Mouse (Mus musculus): Measurements from ENCODE around the gene Bbs9. TPM values are rescaled to one million over a fixed set of nuclear protein-coding genes. Genes with fewer than 3 reads are reported as not detected.

Gene Bbs9
- polyA plus RNA-seq, 1 experiment, result 12.7 TPM

DNA sequence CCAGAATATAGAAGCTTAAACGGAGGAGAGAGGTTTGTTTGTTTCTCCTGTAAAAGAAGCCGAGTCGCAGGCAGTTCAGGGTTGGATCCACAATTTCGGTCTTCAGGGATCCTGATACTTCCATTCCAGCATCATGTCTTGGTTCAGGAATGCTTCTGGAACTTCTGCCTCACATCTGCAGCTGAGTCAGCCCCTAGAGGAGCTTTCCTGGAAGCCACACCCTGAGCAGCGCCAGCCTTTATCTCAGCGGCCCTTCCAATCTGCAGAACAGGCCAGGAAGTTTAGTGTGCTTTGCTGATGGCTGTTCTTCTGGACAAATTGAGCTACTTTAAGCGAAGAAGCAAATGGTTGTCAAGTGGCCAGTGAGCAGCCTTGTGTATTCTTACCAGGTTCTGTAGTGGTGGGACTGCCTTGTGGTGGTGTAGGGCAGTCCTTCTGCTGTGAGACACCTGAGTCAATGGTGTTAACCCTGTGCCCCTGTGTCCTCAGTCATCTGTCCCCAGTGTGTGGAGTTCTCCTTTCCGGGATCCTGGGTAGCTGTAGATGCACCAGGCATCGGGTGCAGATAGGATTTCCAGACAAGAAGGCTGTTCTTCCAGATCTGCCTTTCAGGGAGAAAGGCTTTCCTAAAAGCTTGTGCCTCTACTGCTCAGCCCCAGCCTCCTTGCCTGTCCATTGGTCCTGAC is 157.4 kb downstream of the Bbs9 start:
- H3K36me3 ChIP-seq (ENCODE audit: control insufficient read depth, insufficient read depth, low read length), result no peaks in the 10 kb centered on the region
- H3K4me1 ChIP-seq (ENCODE audit: control insufficient read depth, insufficient read depth, low read length), result no peaks in the 10 kb centered on the region
- no peaks in the 10 kb centered on the region for H3K27me3 ChIP-seq (replicated peaks; ENCODE audit: control insufficient read depth, insufficient read depth, low read length)
- TF ChIP-seq CTCF (conservative IDR thresholded peaks at IDR 0.05; ENCODE audit: insufficient read depth, insufficient read length, low read depth, low read length), result no peak
- TF ChIP-seq POLR2A (IDR thresholded peaks at IDR 0.05; ENCODE audit: low read depth, low read length), result no peak
- no peak for DNase-seq
- WGBS, result 88% methylated on average over 9 of the region's 9 CpGs
- H3K4me3 ChIP-seq (ENCODE audit: insufficient read depth, low read depth, low read length), result no peak overlapping the region
- no peak overlapping the region for H3K27ac ChIP-seq (ENCODE audit: insufficient read depth, low read depth, low read length)

DNA sequence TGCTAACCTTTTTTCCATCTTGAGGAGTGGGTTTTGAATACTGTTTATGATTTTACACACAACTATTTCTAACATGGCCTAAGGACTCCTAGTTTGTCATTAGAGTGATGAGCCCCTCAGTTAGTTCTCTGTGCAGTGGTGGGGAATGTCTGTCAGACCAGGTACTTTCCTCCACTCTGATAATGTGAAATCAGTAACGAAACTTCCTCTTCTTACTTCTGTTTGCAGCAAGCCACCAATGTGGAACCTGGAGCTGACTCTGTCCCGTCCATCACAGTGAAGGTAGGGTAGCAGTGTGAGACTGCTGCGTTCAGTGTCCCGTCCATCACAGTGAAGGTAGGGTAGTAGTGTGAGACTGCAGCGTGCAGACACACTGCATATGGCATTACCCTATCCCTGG is 163.0 kb downstream of the Bbs9 start:
- WGBS, result 90% methylated on average over 5 of the region's 5 CpGs
- Histone ChIP-seq H3K27ac (ENCODE audit: insufficient read depth, low read depth, low read length) (no peak overlapping the region), H3K36me3 (ENCODE audit: control insufficient read depth, insufficient read depth, low read length) (no peaks in the 10 kb centered on the region), H3K4me1 (ENCODE audit: control insufficient read depth, insufficient read depth, low read length) (no peaks in the 10 kb centered on the region), H3K4me3 (ENCODE audit: insufficient read depth, low read depth, low read length) (no peak overlapping the region), H3K27me3 (replicated peaks; ENCODE audit: control insufficient read depth, insufficient read depth, low read length) (no peaks in the 10 kb centered on the region)
- TF ChIP-seq CTCF (conservative IDR thresholded peaks at IDR 0.05; ENCODE audit: insufficient read depth, insufficient read length, low read depth, low read length) (no peak), POLR2A (IDR thresholded peaks at IDR 0.05; ENCODE audit: low read depth, low read length) (no peak)
- no peak for DNase-seq

GRCm38 (mm10) chr9:22640683-22641431 is 165.3 kb downstream of the Bbs9 start:
- H3K4me1 ChIP-seq (ENCODE audit: control insufficient read depth, insufficient read depth, low read length), result no peaks in the 10 kb centered on the region
- no peak for TF ChIP-seq CTCF (conservative IDR thresholded peaks at IDR 0.05; ENCODE audit: insufficient read depth, insufficient read length, low read depth, low read length)
- TF ChIP-seq POLR2A (IDR thresholded peaks at IDR 0.05; ENCODE audit: low read depth, low read length), result no peak
- no peak overlapping the region for H3K4me3 ChIP-seq (ENCODE audit: insufficient read depth, low read depth, low read length)
- H3K27me3 ChIP-seq (replicated peaks; ENCODE audit: control insufficient read depth, insufficient read depth, low read length), result no peaks in the 10 kb centered on the region
- H3K27ac ChIP-seq (ENCODE audit: insufficient read depth, low read depth, low read length), result no peak overlapping the region; the same call in 1 of the 2 replicates
- H3K36me3 ChIP-seq (ENCODE audit: control insufficient read depth, insufficient read depth, low read length), result no peaks in the 10 kb centered on the region
- peak; percentile 8 for DNase-seq
- WGBS, result 29% methylated on average over 13 of the region's 13 CpGs

DNA sequence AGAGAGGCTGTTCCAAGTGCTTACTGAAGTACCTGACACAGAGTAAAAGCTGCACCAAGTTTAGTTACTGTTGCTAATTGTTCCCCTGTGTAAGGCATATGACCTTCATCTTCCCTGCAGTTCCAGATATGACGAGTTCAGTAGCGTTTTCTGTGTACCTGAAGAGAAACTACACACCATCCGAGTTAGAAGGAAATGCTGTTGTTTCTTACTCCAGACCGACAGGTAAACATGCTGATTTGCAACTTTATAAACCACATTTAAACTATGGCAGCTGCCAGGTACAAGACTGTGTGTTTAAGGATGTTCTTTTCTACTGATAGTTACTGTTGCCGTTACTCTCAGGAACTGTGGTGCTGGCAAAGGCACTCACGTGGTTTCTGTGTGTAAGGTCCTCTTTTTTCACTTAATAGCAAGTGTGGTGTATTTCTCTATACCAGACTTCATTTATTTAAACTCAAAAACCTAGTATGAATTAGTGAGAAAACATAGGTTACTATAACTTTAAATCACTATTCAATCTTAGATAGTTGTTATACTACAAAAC is 170.4 kb downstream of the Bbs9 start:
- Histone ChIP-seq H3K4me3 (ENCODE audit: insufficient read depth, low read depth, low read length) (no peak overlapping the region), H3K27me3 (replicated peaks; ENCODE audit: control insufficient read depth, insufficient read depth, low read length) (no peaks in the 10 kb centered on the region), H3K36me3 (ENCODE audit: control insufficient read depth, insufficient read depth, low read length) (no peaks in the 10 kb centered on the region), H3K27ac (ENCODE audit: insufficient read depth, low read depth, low read length) (no peak overlapping the region), H3K4me1 (ENCODE audit: control insufficient read depth, insufficient read depth, low read length) (no peaks in the 10 kb centered on the region)
- 89% methylated on average over 6 of the region's 6 CpGs for WGBS
- DNase-seq, result no peak
- no peak for TF ChIP-seq CTCF (conservative IDR thresholded peaks at IDR 0.05; ENCODE audit: insufficient read depth, insufficient read length, low read depth, low read length)
- TF ChIP-seq POLR2A (IDR thresholded peaks at IDR 0.05; ENCODE audit: low read depth, low read length), result no peak

DNA sequence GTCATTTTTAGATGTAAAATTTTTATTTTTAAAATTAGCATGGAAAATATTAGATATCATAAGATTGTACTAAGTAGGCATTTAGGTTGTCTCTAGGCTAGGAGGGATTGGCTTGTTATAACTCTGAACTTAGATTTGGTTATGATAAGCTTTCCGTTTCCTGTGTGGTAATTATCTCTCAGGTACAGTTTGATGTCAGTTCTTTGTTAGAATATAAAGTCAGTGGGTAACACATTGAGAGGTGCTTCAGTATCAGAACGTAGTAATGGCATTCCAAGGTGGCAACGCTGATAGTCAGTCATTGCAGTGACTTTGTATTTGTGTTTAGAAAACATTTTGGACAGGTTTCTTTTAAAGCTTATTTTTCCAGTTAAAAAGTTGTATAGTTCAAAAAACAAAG is 170.9 kb downstream of the Bbs9 start:
- H3K27me3 ChIP-seq (replicated peaks; ENCODE audit: control insufficient read depth, insufficient read depth, low read length), result no peaks in the 10 kb centered on the region
- no peak for TF ChIP-seq CTCF (conservative IDR thresholded peaks at IDR 0.05; ENCODE audit: insufficient read depth, insufficient read length, low read depth, low read length)
- no peak for TF ChIP-seq POLR2A (IDR thresholded peaks at IDR 0.05; ENCODE audit: low read depth, low read length)
- WGBS, result 96% methylated on average over 3 of the region's 3 CpGs
- no peak overlapping the region for H3K27ac ChIP-seq (ENCODE audit: insufficient read depth, low read depth, low read length)
- no peaks in the 10 kb centered on the region for H3K36me3 ChIP-seq (ENCODE audit: control insufficient read depth, insufficient read depth, low read length)
- no peaks in the 10 kb centered on the region for H3K4me1 ChIP-seq (ENCODE audit: control insufficient read depth, insufficient read depth, low read length)
- H3K4me3 ChIP-seq (ENCODE audit: insufficient read depth, low read depth, low read length), result no peak overlapping the region
- no peak for DNase-seq

GRCm38 (mm10) chr9:22648163-22648562 is 172.6 kb downstream of the Bbs9 start:
- WGBS, result 98% methylated on average over 3 of the region's 3 CpGs

GRCm38 (mm10) chr9:22649606-22650005 is 174.1 kb downstream of the Bbs9 start:
- H3K36me3 ChIP-seq (ENCODE audit: control insufficient read depth, insufficient read depth, low read length), result no peaks in the 10 kb centered on the region
- no peaks in the 10 kb centered on the region for H3K4me1 ChIP-seq (ENCODE audit: control insufficient read depth, insufficient read depth, low read length)
- H3K4me3 ChIP-seq (ENCODE audit: insufficient read depth, low read depth, low read length), result no peak overlapping the region
- TF ChIP-seq POLR2A (IDR thresholded peaks at IDR 0.05; ENCODE audit: low read depth, low read length) (no peak), CTCF (conservative IDR thresholded peaks at IDR 0.05; ENCODE audit: insufficient read depth, insufficient read length, low read depth, low read length) (no peak)
- 82% methylated on average over 10 of the region's 10 CpGs for WGBS
- no peaks in the 10 kb centered on the region for H3K27me3 ChIP-seq (replicated peaks; ENCODE audit: control insufficient read depth, insufficient read depth, low read length)
- DNase-seq, result no peak
- no peak overlapping the region for H3K27ac ChIP-seq (ENCODE audit: insufficient read depth, low read depth, low read length)

More at GRCm38 (mm10) chr9:22648163-22648562, 172.6 kb downstream of the Bbs9 start:
- no peaks in the 10 kb centered on the region for H3K27me3 ChIP-seq (replicated peaks; ENCODE audit: control insufficient read depth, insufficient read depth, low read length)
- H3K4me1 ChIP-seq (ENCODE audit: control insufficient read depth, insufficient read depth, low read length), result no peaks in the 10 kb centered on the region
- no peak overlapping the region for H3K27ac ChIP-seq (ENCODE audit: insufficient read depth, low read depth, low read length)
- no peak overlapping the region for H3K4me3 ChIP-seq (ENCODE audit: insufficient read depth, low read depth, low read length)
- H3K36me3 ChIP-seq (ENCODE audit: control insufficient read depth, insufficient read depth, low read length), result no peaks in the 10 kb centered on the region
- TF ChIP-seq CTCF (conservative IDR thresholded peaks at IDR 0.05; ENCODE audit: insufficient read depth, insufficient read length, low read depth, low read length), result no peak
- no peak for TF ChIP-seq POLR2A (IDR thresholded peaks at IDR 0.05; ENCODE audit: low read depth, low read length)
- no peak for DNase-seq
